Mouse (Mus musculus) adrenal gland, adult 18-20 months (tissue): ENCODE measurements around the gene Magea1. TPM values are rescaled to one million over a fixed set of nuclear protein-coding genes. Genes with fewer than 3 reads are reported as not detected.
"Not testable (repeated sequence)": the region's sequence is repeated elsewhere in the genome, so short reads cannot be mapped to it uniquely, and the experiment has no call there.

Experiments used
- DNase-seq, 2 experiments: peaks; one replicate each; pipeline ENCODE4 v3.0.0; 2021 to 2022; ENCODE audit warnings: low spot score in 2 of 2
- long read RNA-seq, 2 experiments: library from polyadenylated mRNA; stranded (forward); transcript quantifications; one replicate each; pipeline ENCODE4 v2.0.0; 2021
- total RNA-seq, 2 experiments: library from RNA; stranded (reverse); gene quantifications; 1 replicate in 1 of 2; 2 replicates in 1 of 2; pipeline ENCODE4 v1.2.3; 2021

The Magea1 gene
- not detected for total RNA-seq
- long read RNA-seq, experiment 1: 0 reads
- long read RNA-seq, experiment 2: 0 reads

GRCm38 (mm10) chrX:155089693-155090092, at the start of gene Magea1:
Gene Magea1, minus strand, starts transcription at chrX:155089793.
- DNase-seq: not testable (repeated sequence)

- not testable (repeated sequence) for DNase-seq
Measured at GRCm38 (mm10) chrX:155128312-155128711, 38.7 kb upstream of the Magea1 start, which contains the start of gene Cldn34b2. Gene Cldn34b2, minus strand, starts transcription at chrX:155128412.

GRCm38 (mm10) chrX:155098024-155098423, 8.4 kb upstream of the Magea1 start:
- no peak for DNase-seq

- DNase-seq: not testable (repeated sequence)
Measured at GRCm38 (mm10) chrX:155093566-155093965, 4.0 kb upstream of the Magea1 start, which contains the start of gene Magea2. Gene Magea2, minus strand, starts transcription at chrX:155093666.

- not testable (repeated sequence) for DNase-seq
Measured at GRCm38 (mm10) chrX:155063045-155063444, 26.5 kb downstream of the Magea1 start, which contains the start of gene Magea5. Gene Magea5, minus strand, starts transcription at chrX:155063145.

Other genes starting within 250 kb of the Magea1 start
- gene Cldn34b1, start 199.5 kb downstream of the Magea1 start, total RNA-seq: not detected
- not detected for gene Magea6, start 153.8 kb downstream of the Magea1 start, total RNA-seq
- gene Magea3, start 140.3 kb downstream of the Magea1 start, total RNA-seq: not detected
- gene Magea8, start 93.9 kb downstream of the Magea1 start, total RNA-seq: not detected
- gene Magea5, start 26.6 kb downstream of the Magea1 start, total RNA-seq: not detected
- not detected for gene Magea2, start 3.9 kb upstream of the Magea1 start, total RNA-seq
- not detected for gene Cldn34b2, start 38.6 kb upstream of the Magea1 start, total RNA-seq
- gene Sat1, start 126.7 kb upstream of the Magea1 start, total RNA-seq: 100 to 1,000 TPM; 112 to 145 TPM
- gene Acot9, start 172.7 kb upstream of the Magea1 start, total RNA-seq: 10 to 100 TPM; 48.4 to 49.1 TPM